Mouse (Mus musculus): ENCODE measurements at regions not wholly inside any gene's neighbourhood (a gene's known extent, or its start where the extent isn't known, plus 50 kb on each side); places are given as distances from the start of the nearest gene placed in this dataset.

DNA sequence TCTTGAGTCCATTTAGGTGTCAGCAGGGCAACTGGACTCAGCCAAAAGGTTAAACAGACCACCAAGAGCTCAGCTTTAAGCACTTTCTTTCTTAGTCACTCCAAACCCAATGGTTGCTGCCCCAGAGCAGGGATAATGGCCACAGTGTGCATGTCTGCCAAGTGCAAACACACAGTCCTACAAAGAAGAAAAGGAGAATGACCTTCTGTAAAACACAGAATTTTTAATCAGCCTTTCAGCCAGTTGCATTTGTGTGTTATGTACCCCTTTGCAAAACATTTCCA is 72.9 kb upstream of the Tle4 start:
- TF ChIP-seq POLR2A (IDR thresholded peaks at IDR 0.05; ENCODE audit: borderline replicate concordance, insufficient read depth, low read length) (no peak), CTCF (IDR thresholded peaks at IDR 0.05; ENCODE audit: borderline replicate concordance, insufficient read depth, low read depth, low read length) (no peak)

Measured in cerebellum, adult 2 months (tissue).